Mouse (Mus musculus): ENCODE results near the gene Scarf2.

GRCm38 (mm10) chr16:17849486-17849885 lies 52.4 kb downstream of the Scarf2 start:
- TF ChIP-seq CTCF (IDR thresholded peaks at IDR 0.05; ENCODE audit: insufficient read depth, low read depth, low read length): no peak
- TF ChIP-seq POLR2A (IDR thresholded peaks at IDR 0.05; ENCODE audit: insufficient read depth, low read depth, low read length): no peak
